Mouse (Mus musculus) kidney, adult 2 months (tissue): ENCODE measurements around the gene Afdn.

Source experiments
- CTCF ChIP-seq: fragments of 200-500 bp; conservative IDR thresholded peaks from 2 replicates; pipeline ENCODE4 v1.5.1; 2011; ENCODE audit warnings: low read depth, mild to moderate bottlenecking, control low read depth, low read length, moderate library complexity, mixed read lengths; ENCODE audit not compliant: insufficient read depth, insufficient read length
- POLR2A ChIP-seq: fragments of 200-500 bp; IDR thresholded peaks from one replicate; pipeline ENCODE4 v1.6.1; 2011; ENCODE audit warnings: low read depth, low read length, control low read depth

DNA sequence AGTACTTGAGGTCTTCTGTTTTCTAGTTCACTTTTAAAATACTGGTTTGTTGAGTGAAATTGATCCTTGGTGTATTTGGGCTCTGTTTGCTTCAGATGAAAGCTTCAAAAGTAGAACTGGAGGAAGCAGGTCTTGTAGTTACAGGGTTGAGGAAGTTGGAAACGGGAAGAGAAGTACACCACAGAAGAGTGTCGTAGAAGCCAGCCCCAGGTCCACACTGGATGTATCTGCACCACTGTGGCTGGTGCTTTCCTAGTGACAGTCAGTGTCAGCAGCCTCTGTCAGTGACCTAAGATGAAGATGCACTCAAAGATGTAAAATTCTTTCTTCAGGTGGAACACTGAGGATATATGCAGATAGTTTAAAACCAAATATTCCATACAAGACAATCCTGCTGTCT, 57.5 kb downstream of the Afdn start:
- no peak for TF ChIP-seq CTCF
- no peak for TF ChIP-seq POLR2A
